Mouse (Mus musculus): ENCODE measurements around the gene Ptprc.
A peak's percentile ranks its signal among the peaks of the same experiment; 100 is the strongest.

The Ptprc gene

DNA sequence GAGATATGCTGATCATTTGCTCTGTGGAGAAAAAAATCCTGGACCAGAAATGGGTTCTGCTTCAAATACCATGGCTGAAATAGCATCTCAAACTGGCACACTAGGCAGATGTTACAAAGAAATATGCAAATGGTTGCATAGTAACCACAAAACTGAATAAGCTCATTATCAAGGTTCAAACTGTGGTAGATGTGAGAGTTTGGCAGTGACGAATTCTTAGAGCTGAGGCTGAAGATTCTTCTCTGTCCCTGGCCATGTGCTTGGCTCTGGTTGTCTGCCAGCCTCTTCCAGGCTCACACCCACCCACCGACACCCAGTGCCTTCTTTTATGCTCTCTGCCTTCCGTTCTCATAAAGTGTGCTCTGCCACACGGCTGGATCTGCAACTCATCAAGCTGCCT is 26.7 kb downstream of the Ptprc start:
- DNase-seq (ENCODE audit: low spot score), result no peak

DNA sequence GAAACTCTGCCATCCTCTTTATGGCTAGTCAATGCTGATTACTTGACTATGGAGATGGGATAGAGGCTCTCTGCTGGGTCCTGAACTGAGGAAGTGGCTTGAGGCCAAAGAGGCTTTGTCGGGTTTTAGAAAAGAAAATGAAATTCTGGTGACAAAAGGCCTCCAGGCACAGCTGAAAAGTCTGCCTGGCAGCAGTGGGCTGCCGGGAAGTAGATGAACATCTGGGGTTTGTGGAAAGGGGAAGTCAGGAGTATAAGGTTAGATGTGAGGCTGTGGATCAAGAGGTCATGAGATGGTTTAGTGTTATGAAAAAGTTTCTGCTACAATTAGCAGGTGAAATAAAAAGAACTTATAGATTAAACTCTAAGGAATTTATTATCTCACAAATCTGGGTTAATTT is 29.9 kb downstream of the Ptprc start:
- no peak for DNase-seq (ENCODE audit: low spot score)

DNA sequence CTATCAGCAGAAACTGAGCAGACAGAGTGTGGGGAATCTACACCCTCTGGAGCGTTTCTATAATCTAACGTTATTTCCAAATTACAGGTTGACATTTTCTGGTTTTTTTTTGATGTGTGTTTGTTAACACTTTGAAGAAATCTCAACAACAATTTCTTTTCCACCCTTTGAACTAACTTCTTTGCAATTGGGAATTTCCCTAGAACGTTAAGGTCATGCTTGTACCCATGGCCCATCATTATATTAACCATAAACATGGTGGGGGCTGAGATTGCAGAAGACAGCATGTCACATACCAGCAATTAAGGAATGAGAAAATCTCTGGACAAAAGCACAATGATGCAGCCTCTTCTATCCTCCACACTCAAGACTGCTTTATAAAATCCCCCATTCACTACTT is 30.4 kb downstream of the Ptprc start:
- no peak for DNase-seq (ENCODE audit: low spot score)

GRCm38 (mm10) chr1:138144365-138144764 is 31.1 kb downstream of the Ptprc start:
- DNase-seq (ENCODE audit: low spot score), result no peak

- no peak for DNase-seq (ENCODE audit: low spot score)
Observed at GRCm38 (mm10) chr1:138140769-138141168, 34.7 kb downstream of the Ptprc start.

GRCm38 (mm10) chr1:138137696-138138095 is 37.8 kb downstream of the Ptprc start:
- no peak for DNase-seq (ENCODE audit: low spot score)

GRCm38 (mm10) chr1:138137024-138137577 is 38.4 kb downstream of the Ptprc start:
- DNase-seq (ENCODE audit: low spot score), result no peak

GRCm38 (mm10) chr1:138136373-138136779 is 39.1 kb downstream of the Ptprc start:
- no peak for DNase-seq (ENCODE audit: low spot score)

- no peak for DNase-seq (ENCODE audit: low spot score)
Observed at GRCm38 (mm10) chr1:138135637-138136372, 39.7 kb downstream of the Ptprc start.

DNA sequence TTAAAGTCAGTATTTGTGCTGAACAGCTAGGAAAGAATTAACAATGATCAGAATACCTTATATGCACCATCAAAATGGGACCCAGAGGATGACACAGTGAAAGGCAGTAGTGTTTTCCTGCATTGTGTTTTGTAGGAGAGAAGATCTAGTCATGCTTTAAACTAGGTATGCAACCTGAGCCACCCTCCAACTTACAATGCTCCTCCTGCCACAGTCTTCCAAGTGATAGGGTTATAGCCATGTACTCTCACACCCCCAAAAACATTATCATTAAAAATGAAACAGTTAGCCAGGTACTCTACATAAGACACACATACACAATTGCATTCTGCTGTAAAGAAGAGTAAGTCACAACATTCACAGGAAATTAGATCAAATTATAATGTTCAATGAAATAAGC is 40.4 kb downstream of the Ptprc start:
- DNase-seq (ENCODE audit: low spot score), result no peak

GRCm38 (mm10) chr1:138134324-138134723 is 41.2 kb downstream of the Ptprc start:
- DNase-seq (ENCODE audit: low spot score), result no peak

- no peak for DNase-seq (ENCODE audit: low spot score)
Observed at GRCm38 (mm10) chr1:138131739-138132138, 43.8 kb downstream of the Ptprc start.

DNA sequence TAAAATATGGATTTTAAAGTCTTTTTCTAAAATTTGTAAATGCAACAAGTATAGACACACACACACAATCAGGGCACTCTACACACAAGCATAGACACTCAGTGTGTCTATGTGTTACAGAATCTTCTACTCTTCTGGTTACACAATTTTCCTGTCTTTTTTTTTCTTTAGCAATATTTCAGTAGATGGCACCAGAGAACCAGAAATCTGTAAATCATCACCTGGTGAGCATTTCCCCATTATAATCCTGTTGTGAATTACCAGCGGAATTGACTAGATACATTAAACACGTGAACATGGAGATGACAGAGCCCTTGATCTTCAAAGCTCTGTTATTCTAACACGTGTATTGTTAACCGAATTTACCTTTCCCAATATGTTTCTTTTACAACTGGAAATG is 45.4 kb downstream of the Ptprc start:
- DNase-seq (ENCODE audit: low spot score), result no peak

DNA sequence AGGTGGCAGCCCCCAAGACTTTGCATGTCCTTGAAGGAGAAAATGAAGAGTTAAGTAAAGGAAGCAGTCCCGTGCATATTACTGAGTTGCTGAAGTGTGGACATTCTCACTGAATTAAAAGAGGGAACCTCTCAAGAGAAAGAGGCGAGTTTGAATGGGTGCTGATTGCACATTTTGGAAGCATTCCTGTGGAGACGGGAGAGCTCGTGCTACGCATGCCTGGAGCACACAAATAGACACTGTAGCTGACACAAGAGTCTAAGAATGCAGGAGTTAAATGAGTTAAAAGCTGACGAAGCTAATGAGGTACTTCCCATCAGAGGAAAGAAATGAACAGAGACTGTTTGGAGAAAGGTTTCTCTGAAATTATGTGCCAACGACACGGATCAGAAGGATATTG is 48.7 kb downstream of the Ptprc start:
- no peak for DNase-seq (ENCODE audit: low spot score)

DNA sequence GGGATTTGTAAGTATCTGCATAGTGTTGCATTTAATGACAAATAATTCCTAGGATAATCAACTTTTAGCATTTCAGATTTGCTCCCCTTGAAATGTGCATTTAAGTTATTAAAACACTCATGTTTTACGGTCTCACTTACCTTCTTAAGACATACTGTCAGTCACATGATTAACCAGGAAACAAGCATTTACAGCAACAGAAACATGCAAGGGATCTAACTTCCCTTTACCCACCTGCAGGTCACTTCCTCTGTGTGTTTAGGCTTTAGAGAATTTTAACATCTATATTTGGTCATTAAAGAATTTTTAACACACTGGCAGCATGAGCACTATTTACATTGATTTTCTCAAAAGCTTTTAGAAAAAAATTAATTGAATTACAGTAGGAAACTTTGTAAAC is 50.2 kb downstream of the Ptprc start:
- no peak for DNase-seq (ENCODE audit: low spot score)

GRCm38 (mm10) chr1:138123866-138124265 is 51.6 kb downstream of the Ptprc start:
- DNase-seq (ENCODE audit: low spot score), result no peak

- no peak for DNase-seq (ENCODE audit: low spot score)
Observed at GRCm38 (mm10) chr1:138119895-138120294, 55.6 kb downstream of the Ptprc start.

GRCm38 (mm10) chr1:138093219-138093618 is 82.3 kb downstream of the Ptprc start:
- DNase-seq (ENCODE audit: low spot score), result no peak

- DNase-seq (ENCODE audit: low spot score), result peak; percentile 5
Observed at GRCm38 (mm10) chr1:138085810-138086209, 89.7 kb downstream of the Ptprc start.

- no peak for DNase-seq (ENCODE audit: low spot score)
Observed at GRCm38 (mm10) chr1:138083707-138084106, 91.8 kb downstream of the Ptprc start.

DNA sequence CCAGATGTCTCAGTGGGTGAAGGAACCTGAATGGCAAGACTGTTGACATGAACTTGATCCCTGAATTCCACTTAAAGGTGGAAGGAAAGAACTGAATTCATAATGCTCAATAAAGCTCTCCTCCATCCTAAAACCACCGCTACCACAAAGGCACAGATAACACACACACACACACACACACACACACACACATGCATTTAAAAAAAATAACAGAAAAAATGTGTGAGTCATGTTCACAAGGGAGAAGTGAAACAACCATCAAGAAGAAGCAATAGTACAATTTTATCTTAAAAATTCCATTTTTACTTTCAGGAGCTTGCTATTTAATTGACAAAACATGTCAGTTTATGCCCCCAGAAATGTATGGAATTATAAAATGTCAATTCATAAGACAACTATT is 95.2 kb downstream of the Ptprc start:
- no peak for DNase-seq (ENCODE audit: low spot score)

DNA sequence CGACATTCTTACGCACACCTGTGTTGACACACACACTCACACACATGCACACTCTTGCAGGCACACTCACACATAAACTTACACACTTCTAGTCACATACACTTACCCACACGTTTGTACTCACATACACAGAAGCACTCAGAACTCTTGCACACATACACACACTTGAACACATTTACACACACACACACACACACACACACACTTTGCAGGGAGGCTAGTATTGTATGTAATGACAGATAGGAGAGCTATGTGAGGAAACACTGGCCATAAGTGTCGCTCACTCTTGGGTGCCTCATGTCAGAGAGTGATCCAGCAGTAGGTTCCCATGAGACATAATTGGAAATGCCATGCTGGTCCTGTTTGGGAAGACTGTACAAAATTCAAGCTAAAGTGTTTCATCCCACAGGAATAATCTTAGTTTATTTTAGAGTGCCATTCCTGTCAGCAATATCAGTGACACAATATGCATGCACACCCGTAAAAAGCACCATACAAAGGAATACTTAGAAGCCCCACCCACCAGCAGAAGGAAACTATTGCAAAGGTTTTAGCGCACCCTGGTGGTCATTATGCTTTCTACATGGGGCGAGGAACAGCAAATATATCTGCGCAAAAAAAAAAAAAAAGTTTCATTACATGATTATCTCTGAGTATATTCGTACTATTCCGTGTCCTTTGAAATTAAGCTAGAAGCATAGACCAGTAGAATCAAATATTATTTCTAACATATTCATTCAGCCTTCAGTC is 131.1 kb downstream of the Ptprc start:
- peak; percentile 42 for DNase-seq (ENCODE audit: low spot score)

DNA sequence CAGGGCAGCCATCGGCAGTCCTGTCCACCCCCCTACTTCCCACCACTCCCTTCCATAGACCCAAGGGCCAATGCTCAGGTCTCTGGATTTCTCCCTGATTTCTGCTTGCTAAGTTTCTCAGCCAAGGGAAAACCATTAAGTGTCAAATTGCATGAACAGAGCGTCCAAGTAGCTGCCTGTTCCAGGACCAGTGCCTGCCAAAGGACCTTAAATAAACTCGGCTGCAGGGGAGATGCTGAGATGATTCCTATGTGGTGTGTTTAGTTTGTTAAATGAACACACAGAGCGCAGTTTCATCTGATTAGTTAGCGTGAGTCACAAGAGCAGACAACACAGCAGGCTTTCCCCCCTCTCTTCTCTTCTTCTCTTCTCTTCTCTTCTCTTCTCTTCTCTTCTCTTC is 135.0 kb downstream of the Ptprc start:
- DNase-seq (ENCODE audit: low spot score), result peak; percentile 15
